ENCODE assay signal across 33 mouse cellular contexts in genomic region chr1:194847014-194847413, GRCm38 (mm10).
DNase-seq lines count a peak whose midpoint lies in the region; ATAC-seq and TF ChIP-seq lines count a peak whose summit lies in the region.
"Had no signal": no experiment of that assay in that cellular context is flagged by ENCODE, and none has a peak within 500 bp of the region (broad histone marks: within the 10 kb centered on the region; RNA-seq: fewer than 3 reads in every experiment).

No protein-coding gene starts in this region.

- H3K27ac ChIP-seq in embryonic facial prominence, embryonic 14.5 days (replicated peaks; ENCODE audit: low read depth, low read length): no peak overlapping the region
- H3K27ac ChIP-seq in embryonic facial prominence, embryonic 10.5 days (replicated peaks): no peak overlapping the region
- H3K27ac ChIP-seq in liver, embryonic 11.5 days (ENCODE audit: low read depth, low read length): no peak overlapping the region
- H3K27ac ChIP-seq in thymus, adult 2 months (ENCODE audit: control insufficient read depth, insufficient read depth, low read length): no peak overlapping the region
- H3K27ac ChIP-seq: embryonic facial prominence, embryonic 13.5 days; forebrain, embryonic 12.5 days; hindbrain, embryonic 13.5 days; left cerebral cortex, adult 2 months; limb, embryonic 13.5 days; liver, embryonic 14.5 days; midbrain, embryonic 13.5 days; neural tube, embryonic 15.5 days; stomach, postnatal 0 days had no signal

- no peak overlapping the region for H3K4me3 ChIP-seq in embryonic facial prominence, embryonic 14.5 days (ENCODE audit: low read depth, low read length)
- no peak overlapping the region for H3K4me3 ChIP-seq in embryonic facial prominence, embryonic 10.5 days
- H3K4me3 ChIP-seq in liver, embryonic 11.5 days (ENCODE audit: low read depth, low read length): no peak overlapping the region
- no peak overlapping the region for H3K4me3 ChIP-seq in thymus, adult 2 months (ENCODE audit: control insufficient read depth, insufficient read depth, low read length)
- H3K4me3 ChIP-seq: embryonic facial prominence, embryonic 13.5 days; erythroblast, embryonic 14.5 days; forebrain, embryonic 12.5 days; hindbrain, embryonic 13.5 days; left cerebral cortex, adult 2 months; limb, embryonic 13.5 days; midbrain, embryonic 13.5 days; neural tube, embryonic 15.5 days had no signal

- no peak overlapping the region for H3K9ac ChIP-seq in embryonic facial prominence, embryonic 14.5 days (ENCODE audit: low read depth, low read length)
- no peak overlapping the region for H3K9ac ChIP-seq in liver, embryonic 11.5 days (ENCODE audit: low read depth, low read length)
- H3K9ac ChIP-seq: embryonic facial prominence, embryonic 13.5 days; forebrain, embryonic 12.5 days; hindbrain, embryonic 13.5 days; limb, embryonic 13.5 days; liver, embryonic 14.5 days; midbrain, embryonic 13.5 days; neural tube, embryonic 15.5 days had no signal

- TF ChIP-seq POLR2A in thymus, adult 2 months (IDR thresholded peaks at IDR 0.05; ENCODE audit: control insufficient read depth, extremely low read depth, insufficient read depth, low read length, poor library complexity): no peak

- TF ChIP-seq CTCF in thymus, adult 2 months (IDR thresholded peaks at IDR 0.05; ENCODE audit: borderline replicate concordance, control insufficient read depth, extremely low read depth, insufficient read depth, low read length, poor library complexity): no peak

- no peaks in the 10 kb centered on the region for H3K36me3 ChIP-seq in embryonic facial prominence, embryonic 14.5 days (ENCODE audit: control insufficient read depth, insufficient read depth, low read length)
- H3K36me3 ChIP-seq in embryonic facial prominence, embryonic 10.5 days (replicated peaks): no peaks in the 10 kb centered on the region
- no peaks in the 10 kb centered on the region for H3K36me3 ChIP-seq in liver, embryonic 11.5 days (ENCODE audit: control insufficient read depth, insufficient read depth, low read length)
- H3K36me3 ChIP-seq in thymus, adult 2 months (ENCODE audit: control insufficient read depth, insufficient read depth, low read length): no peaks in the 10 kb centered on the region
- H3K36me3 ChIP-seq: embryonic facial prominence, embryonic 13.5 days; forebrain, embryonic 12.5 days; G1E; hindbrain, embryonic 13.5 days; limb, embryonic 13.5 days; midbrain, embryonic 13.5 days; neural tube, embryonic 15.5 days had no signal

- no peaks in the 10 kb centered on the region for H3K27me3 ChIP-seq in embryonic facial prominence, embryonic 14.5 days (replicated peaks; ENCODE audit: control insufficient read depth, insufficient read depth, low read length)
- H3K27me3 ChIP-seq in embryonic facial prominence, embryonic 10.5 days (replicated peaks; ENCODE audit: low read depth, poor library complexity, severe bottlenecking): no peaks in the 10 kb centered on the region
- H3K27me3 ChIP-seq in liver, embryonic 11.5 days (replicated peaks; ENCODE audit: control insufficient read depth, insufficient read depth, low read length): no peaks in the 10 kb centered on the region
- no peaks in the 10 kb centered on the region for H3K27me3 ChIP-seq in thymus, adult 2 months (ENCODE audit: control insufficient read depth, insufficient read depth, low read length)
- H3K27me3 ChIP-seq: embryonic facial prominence, embryonic 13.5 days; forebrain, embryonic 12.5 days; hindbrain, embryonic 13.5 days; limb, embryonic 13.5 days; midbrain, embryonic 13.5 days; neural tube, embryonic 15.5 days had no signal

- WGBS in embryonic facial prominence, embryonic 14.5 days: 70% methylated on average over 4 of the region's 4 CpGs
- 91% methylated on average over 4 of the region's 4 CpGs for WGBS in embryonic facial prominence, embryonic 10.5 days
- 83% methylated on average over 4 of the region's 4 CpGs for WGBS in liver, embryonic 11.5 days
- 89% methylated on average over 4 of the region's 4 CpGs for WGBS in thymus, adult 2 months

- no peak overlapping the region for H3K4me2 ChIP-seq in embryonic facial prominence, embryonic 14.5 days (ENCODE audit: low read depth, low read length)
- H3K4me2 ChIP-seq in liver, embryonic 11.5 days: no peak overlapping the region
- H3K4me2 ChIP-seq: embryonic facial prominence, embryonic 13.5 days; forebrain, embryonic 12.5 days; heart, embryonic 11.5 days; hindbrain, embryonic 13.5 days; limb, embryonic 13.5 days; midbrain, embryonic 13.5 days; neural tube, embryonic 15.5 days had no signal

- peak; percentile 62 for DNase-seq in embryonic facial prominence, embryonic 14.5 days (ENCODE audit: low spot score)
- DNase-seq in embryonic facial prominence, embryonic 10.5 days (ENCODE audit: low spot score): no peak
- DNase-seq in liver (peak; percentile 3), MEL-GATA-1-ER (ENCODE audit: extremely low read depth, low read depth) (peak; percentile 68)
- DNase-seq in liver, embryonic 11.5 days (ENCODE audit: low spot score): no peak
- DNase-seq in thymus, adult 2 months: no peak
- no peak for DNase-seq in cerebellum, adult 11-12 months
- DNase-seq: adrenal gland, postnatal 25 days; cerebellum, adult 9-10 months; cerebellum, postnatal 36 days; embryo, embryonic 11 days; gastrocnemius, postnatal 14 days; heart, postnatal 36 days; kidney, adult 9 months; kidney, postnatal 14 days; lung, adult 2 months; lung, postnatal 14 days; thymus, adult 18-20 months; thymus, postnatal 36 days had no signal

- H3K9me3 ChIP-seq in embryonic facial prominence, embryonic 14.5 days (ENCODE audit: control insufficient read depth, low read length): no peaks in the 10 kb centered on the region
- H3K9me3 ChIP-seq in embryonic facial prominence, embryonic 10.5 days: no peaks in the 10 kb centered on the region
- no peaks in the 10 kb centered on the region for H3K9me3 ChIP-seq in liver, embryonic 11.5 days (ENCODE audit: control insufficient read depth, low read length)
- H3K9me3 ChIP-seq: embryonic facial prominence, embryonic 13.5 days; forebrain, embryonic 12.5 days; G1E; hindbrain, embryonic 13.5 days; limb, embryonic 13.5 days; midbrain, embryonic 13.5 days; neural tube, embryonic 15.5 days had no signal

- no peaks in the 10 kb centered on the region for H3K4me1 ChIP-seq in embryonic facial prominence, embryonic 14.5 days (ENCODE audit: control insufficient read depth, insufficient read depth, low read length)
- no peaks in the 10 kb centered on the region for H3K4me1 ChIP-seq in embryonic facial prominence, embryonic 10.5 days
- no peaks in the 10 kb centered on the region for H3K4me1 ChIP-seq in liver, embryonic 11.5 days (replicated peaks; ENCODE audit: control insufficient read depth, insufficient read depth, low read length)
- no peaks in the 10 kb centered on the region for H3K4me1 ChIP-seq in thymus, adult 2 months (replicated peaks; ENCODE audit: control insufficient read depth, insufficient read depth, low read length)
- H3K4me1 ChIP-seq: embryonic facial prominence, embryonic 13.5 days; limb, embryonic 13.5 days had no signal

- no peak for ATAC-seq in embryonic facial prominence, embryonic 14.5 days (ENCODE audit: low read depth)
- no peak for ATAC-seq in liver, embryonic 11.5 days (replicated peaks; ENCODE audit: low FRiP score)
- ATAC-seq in megakaryocyte progenitor cell, adult 5-6 weeks (replicated peaks; ENCODE audit: poor library complexity): peak; percentile 73
- ATAC-seq: intestine, postnatal 0 days; midbrain, embryonic 13.5 days had no signal

Comparison
In these comparisons a context has a peak if more than half of its experiments do, and no peak if none do; other contexts are left out.
1. DNase-seq: peak in embryonic facial prominence, embryonic 14.5 days (single experiment), liver (single experiment) and MEL-GATA-1-ER (single experiment); none in embryonic facial prominence, embryonic 10.5 days (single experiment), liver, embryonic 11.5 days (single experiment), thymus, adult 2 months (single experiment) and cerebellum, adult 11-12 months (single experiment).